In the genomic region with DNA sequence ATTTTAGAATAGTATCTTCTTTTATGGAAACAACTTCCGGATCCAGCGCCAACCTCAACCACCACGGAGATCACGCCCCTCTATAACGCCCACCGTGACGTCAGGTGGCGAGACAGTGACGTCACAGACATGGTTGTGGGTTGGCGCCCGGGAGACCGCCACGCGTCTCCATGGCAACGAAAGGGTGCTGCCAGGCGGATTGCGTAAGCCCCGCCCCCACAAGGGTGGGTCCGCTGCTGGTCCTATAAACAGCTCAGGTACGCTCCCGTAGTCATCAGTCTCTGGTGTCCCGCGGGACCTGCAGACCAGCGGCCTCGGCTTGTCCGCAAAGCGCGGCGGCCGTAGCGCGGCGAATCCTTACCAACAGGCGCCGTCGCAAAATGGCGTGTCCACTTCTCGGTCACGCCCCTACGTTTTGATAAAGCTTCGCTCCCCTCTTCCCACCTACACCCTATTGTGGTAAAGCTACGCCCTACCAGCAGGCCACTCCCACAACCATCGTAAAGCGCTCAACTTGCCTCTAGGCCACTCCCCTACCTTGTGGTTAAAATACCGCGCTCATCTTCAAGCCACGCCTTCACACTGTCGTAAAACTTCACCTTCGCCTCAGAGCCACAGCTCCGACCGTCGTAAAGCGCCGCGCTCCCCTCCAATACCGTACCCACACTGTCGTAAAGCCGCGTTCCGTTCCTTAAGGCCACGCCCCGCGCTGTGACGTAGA, we compare ENCODE assay signal across 8 mouse cellular contexts. TPM values are rescaled to one million over a fixed set of nuclear protein-coding genes. Genes with fewer than 3 reads are reported as not detected.
DNase-seq lines count a peak whose midpoint lies in the region; ATAC-seq lines count a peak whose summit lies in the region.

No protein-coding gene starts in this region.

- H3K27ac ChIP-seq in hindbrain, embryonic 12.5 days, result peak overlapping the region; percentile 96

- no peaks in the 10 kb centered on the region for H3K9me3 ChIP-seq in hindbrain, embryonic 12.5 days (replicated peaks)

- H3K4me2 ChIP-seq in hindbrain, embryonic 12.5 days (replicated peaks), result peak overlapping the region; percentile 98

- no peaks in the 10 kb centered on the region for H3K27me3 ChIP-seq in hindbrain, embryonic 12.5 days

- peak overlapping the region; percentile 85 for H3K4me3 ChIP-seq in hindbrain, embryonic 12.5 days

- peak; percentile 100 for DNase-seq in NIH3T3 (ENCODE audit: low read depth)
- peak; percentile 100 for DNase-seq in cerebellum, postnatal 10 days
- peak; percentile 99 for DNase-seq in frontal cortex, postnatal 10 days (ENCODE audit: low spot score in 2 of 2)
- peak; percentile 99 to 100 for DNase-seq in layer of hippocampus, postnatal 14 days (ENCODE audit: low spot score in 2 of 2)
- peak; percentile 99 for DNase-seq in lung, postnatal 14 days
- DNase-seq in retina, adult 2 months (ENCODE audit: low read depth, low spot score), result peak; percentile 100
- DNase-seq in thymus, postnatal 36 days, result peak; percentile 98 to 99

- under 1% methylated on average over 64 of the region's 64 CpGs for WGBS in hindbrain, embryonic 12.5 days

- ATAC-seq in hindbrain, embryonic 12.5 days (ENCODE audit: low FRiP score), result peak; percentile 96

- no peaks in the 10 kb centered on the region for H3K36me3 ChIP-seq in hindbrain, embryonic 12.5 days

- peaks cover 33% of the 10 kb centered on the region for H3K4me1 ChIP-seq in hindbrain, embryonic 12.5 days

- peak overlapping the region; percentile 94; the same call in 1 of the 2 replicates for H3K9ac ChIP-seq in hindbrain, embryonic 12.5 days

RNA-seq across cellular contexts. Expression of a gene that starts 0.5 kb away (rescaled TPM):
- 190 and 192 TPM in 2 replicates for polyA plus RNA-seq in hindbrain, embryonic 12.5 days (2016; fragmentation: Nextera tagmentation; extraction: Ambion mirVana)
- 100 to 1,000 TPM; 176 to 180 TPM for total RNA-seq in layer of hippocampus, postnatal 14 days (2021)

RNA-seq across cellular contexts. Expression of a gene that starts 16.3 kb away (rescaled TPM):
- polyA plus RNA-seq in hindbrain, embryonic 12.5 days (2016; fragmentation: Nextera tagmentation; extraction: Ambion mirVana), result 5.2 and 5.3 TPM in 2 replicates
- 1 to 10 TPM; 2.5 to 2.8 TPM for total RNA-seq in layer of hippocampus, postnatal 14 days (2021)

RNA-seq across cellular contexts. Expression of a gene that starts 19.4 kb away (rescaled TPM):
- 4.8 and 5.5 TPM in 2 replicates for polyA plus RNA-seq in hindbrain, embryonic 12.5 days (2016; fragmentation: Nextera tagmentation; extraction: Ambion mirVana)
- total RNA-seq in layer of hippocampus, postnatal 14 days (2021), result 1 to 10 TPM; 2.3 to 2.8 TPM

RNA-seq across cellular contexts. Expression of a gene that starts 19.4 kb away (rescaled TPM):
- 60.3 and 69.4 TPM in 2 replicates for polyA plus RNA-seq in hindbrain, embryonic 12.5 days (2016; fragmentation: Nextera tagmentation; extraction: Ambion mirVana)
- 10 to 100 TPM; 38.5 to 40.7 TPM for total RNA-seq in layer of hippocampus, postnatal 14 days (2021)

RNA-seq across cellular contexts. Expression of a gene that starts 32.0 kb away (rescaled TPM):
- 112 and 118 TPM in 2 replicates for polyA plus RNA-seq in hindbrain, embryonic 12.5 days (2016; fragmentation: Nextera tagmentation; extraction: Ambion mirVana)
- 100 to 1,000 TPM; 189 to 197 TPM for total RNA-seq in layer of hippocampus, postnatal 14 days (2021)

Comparison
In these comparisons a context has a peak if more than half of its experiments do, and no peak if none do; other contexts are left out.
1. Peak in every context shown above with its lines: DNase-seq, ATAC-seq, H3K4me3 ChIP-seq and H3K27ac ChIP-seq.